Mouse (Mus musculus) lung, postnatal 0 days (tissue): ENCODE results near the gene Vrk3. TPM values are rescaled to one million over a fixed set of nuclear protein-coding genes. Genes with fewer than 3 reads are reported as not detected.

Experiments used
- ATAC-seq: fragments of 200-750 bp; cut with Nextera tagmentation; 2 replicates; pipeline ENCODE4 v1.8.0; 2017; ENCODE audit warnings: moderate library complexity
- DNase-seq: peaks from one replicate; pipeline ENCODE4 v3.0.0-alpha.2; 2016; ENCODE audit warnings: low spot score
- H3K27ac ChIP-seq: fragments of 300-500 bp; sonication (generic); 2 replicates; pipeline ENCODE4 v1.5.1; 2014; ENCODE audit warnings: antibody characterized with exemption, mild to moderate bottlenecking, low read length, mixed read lengths
- H3K27me3 ChIP-seq: fragments of 300-500 bp; sonication (generic); replicated peaks from 2 replicates; pipeline ENCODE4 v1.6.1; 2014; ENCODE audit warnings: low read length, mixed read lengths; ENCODE audit not compliant: insufficient read depth
- H3K36me3 ChIP-seq: fragments of 300-500 bp; sonication (generic); 2 replicates; pipeline ENCODE4 v1.6.1; 2014; ENCODE audit warnings: low read length, mixed read lengths; ENCODE audit not compliant: insufficient read depth
- H3K4me1 ChIP-seq: fragments of 300-500 bp; sonication (generic); 2 replicates; pipeline ENCODE4 v1.6.1; 2014; ENCODE audit warnings: antibody characterized with exemption, low read depth, low read length, mixed read lengths; ENCODE audit not compliant: insufficient read depth
- H3K4me2 ChIP-seq: fragments of 300-500 bp; sonication (generic); replicated peaks from 2 replicates; pipeline ENCODE4 v1.6.1; 2014; ENCODE audit warnings: low read depth, mild to moderate bottlenecking, low read length, moderate library complexity, mixed read lengths
- H3K4me3 ChIP-seq: fragments of 300-500 bp; sonication (generic); 2 replicates; pipeline ENCODE4 v1.5.1; 2014; ENCODE audit warnings: low read depth, low read length
- H3K9ac ChIP-seq: fragments of 300-500 bp; sonication (generic); replicated peaks from 2 replicates; pipeline ENCODE4 v1.6.1; 2014; ENCODE audit warnings: low read depth, mild to moderate bottlenecking
- H3K9me3 ChIP-seq: fragments of 300-500 bp; sonication (generic); 2 replicates; pipeline ENCODE4 v1.6.1; 2016; ENCODE audit warnings: low read length, mixed read lengths
- CTCF ChIP-seq: IDR thresholded peaks from 2 replicates; pipeline ENCODE4 v1.5.1; 2016; ENCODE audit warnings: antibody characterized with exemption, mild to moderate bottlenecking
- EP300 ChIP-seq: IDR thresholded peaks from 2 replicates; pipeline ENCODE4 v1.6.1; 2016; ENCODE audit warnings: antibody characterized with exemption, mild to moderate bottlenecking, control low read depth
- WGBS: fragments of 180-500 bp; shearing (Covaris S2); extraction: QIAGEN DNeasy Blood & Tissue Kit; methylation state at CpG from one replicate; pipeline ENCODE4 v1.1.7; 2014; 5-methylcytosine and 5-hydroxymethylcytosine counted together
- polyA plus RNA-seq: library from polyadenylated mRNA; unstranded; fragments of >200 nt; fragmentation: Nextera tagmentation; extraction: Ambion mirVana; gene quantifications from 2 replicates; pipeline ENCODE4 v1.2.1, GENCODE M21; 2015

The Vrk3 gene
- polyA plus RNA-seq, 1 experiment from 2014 or later: 48.3 TPM

DNA sequence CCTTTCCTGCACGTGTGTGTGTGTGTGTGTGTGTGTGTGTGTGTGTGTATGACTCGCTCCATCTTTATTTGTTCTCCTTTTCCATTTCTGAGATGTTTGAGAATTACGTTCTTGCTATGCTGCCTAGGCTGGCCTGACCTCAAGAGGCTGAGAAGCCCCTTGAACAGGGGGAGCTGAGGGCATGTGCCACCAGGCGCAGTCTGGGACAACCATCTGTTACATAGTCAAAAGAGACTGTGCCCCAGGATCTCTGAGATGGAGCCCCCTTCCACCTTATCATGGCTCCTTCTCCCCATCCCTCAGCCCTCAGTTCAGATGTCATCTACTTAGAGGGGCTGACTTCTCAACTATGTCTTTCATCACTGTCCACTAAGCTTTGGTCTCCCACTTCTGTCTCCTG lies 66.2 kb downstream of the Vrk3 start:
- DNase-seq (peak; percentile 3), ATAC-seq (no peak)
- H3K27ac ChIP-seq: no peak overlapping the region
- no peaks in the 10 kb centered on the region for H3K27me3 ChIP-seq
- no peaks in the 10 kb centered on the region; the same call in 1 of the 2 replicates for H3K36me3 ChIP-seq
- WGBS: 85% methylated on average over 4 of the region's 4 CpGs
- peaks cover 18% of the 10 kb centered on the region; the same call in 1 of the 2 replicates for H3K4me1 ChIP-seq
- H3K9me3 ChIP-seq: no peaks in the 10 kb centered on the region
- no peak overlapping the region for H3K9ac ChIP-seq
- TF ChIP-seq CTCF: no peak
- no peak for TF ChIP-seq EP300
- no peak overlapping the region for H3K4me3 ChIP-seq
- no peak overlapping the region for H3K4me2 ChIP-seq

DNA sequence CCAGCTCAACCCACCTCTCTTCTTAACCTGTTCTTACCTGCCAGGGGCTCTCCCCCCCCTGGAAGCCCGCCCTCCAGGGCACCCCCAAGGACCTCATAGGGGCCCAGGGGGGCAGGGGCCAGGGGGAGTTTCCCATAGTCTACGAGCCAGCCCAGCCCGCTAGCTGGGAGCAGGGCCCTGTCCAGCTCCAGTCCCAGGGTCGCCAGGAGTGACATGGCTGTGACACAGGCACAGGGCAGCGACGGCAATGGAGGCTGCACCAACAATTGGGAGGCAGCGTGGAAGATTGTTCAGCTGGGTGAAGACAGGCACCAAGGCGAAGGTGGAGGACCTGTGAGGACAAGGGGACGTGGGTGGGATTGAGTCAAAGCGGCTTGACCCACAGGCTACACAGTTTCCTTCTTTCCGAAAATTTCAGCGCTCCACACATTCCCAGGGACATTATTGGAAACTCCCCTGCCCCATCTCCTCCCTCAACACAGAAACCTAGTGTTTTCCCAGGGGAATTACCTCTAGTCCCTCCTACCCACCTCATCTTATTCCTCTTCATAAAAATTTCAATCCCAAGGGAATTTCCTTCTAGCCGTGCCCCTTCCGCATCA lies 66.8 kb downstream of the Vrk3 start:
- Histone ChIP-seq H3K27ac (peak overlapping the region; percentile 96), H3K4me3 (peak overlapping the region; percentile 90), H3K36me3 (no peaks in the 10 kb centered on the region; the same call in 1 of the 2 replicates), H3K9me3 (no peaks in the 10 kb centered on the region), H3K4me2 (peak overlapping the region; percentile 82), H3K9ac (no peak overlapping the region; the same call in 1 of the 2 replicates), H3K4me1 (peaks cover 18% of the 10 kb centered on the region; the same call in 1 of the 2 replicates), H3K27me3 (no peaks in the 10 kb centered on the region)
- no peak for DNase-seq
- TF ChIP-seq EP300: no peak
- no peak; the same call in 1 of the 2 replicates for TF ChIP-seq CTCF
- WGBS: 29% methylated on average over 13 of the region's 14 CpGs
- no peak for ATAC-seq

DNA sequence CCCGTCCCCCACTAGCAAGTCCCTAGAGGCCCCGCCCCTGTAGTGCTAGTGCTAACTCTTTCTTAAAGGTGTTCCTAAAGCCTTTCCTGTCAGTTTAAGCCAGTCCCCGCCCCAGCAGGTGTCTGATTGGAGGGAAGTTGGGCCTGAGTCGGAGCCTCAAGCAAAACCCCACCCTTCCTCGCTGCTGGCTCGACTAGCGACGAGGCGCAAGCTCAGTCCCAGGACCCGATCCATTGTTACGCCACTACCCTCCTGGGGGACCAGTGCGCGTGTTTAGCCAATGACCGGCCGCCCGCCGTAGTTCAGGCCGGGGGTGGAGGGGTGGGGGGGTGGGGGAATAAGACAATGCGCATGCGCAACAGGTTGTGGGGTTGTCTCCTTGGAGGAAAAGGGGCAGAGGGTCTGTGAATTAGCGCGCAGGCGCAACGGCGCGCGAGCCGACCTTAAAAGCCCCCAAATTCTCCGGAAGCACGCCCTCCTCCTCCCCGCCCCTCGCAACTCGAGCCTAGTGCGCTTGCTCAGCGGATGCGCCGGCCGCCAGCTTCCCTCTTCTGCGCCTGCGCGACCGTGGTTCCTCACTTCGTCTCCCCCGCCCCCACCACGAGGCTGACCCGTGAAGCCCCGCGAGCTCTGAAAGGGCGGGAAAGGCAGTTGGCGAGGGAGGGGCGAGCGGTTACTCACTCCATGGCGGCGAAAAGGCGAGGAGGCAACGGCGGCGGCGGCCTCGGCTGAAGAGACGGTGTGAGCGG lies 67.7 kb downstream of the Vrk3 start, which contains the start of the genes Nup62 and Il4i1:
Nup62 (plus strand) TSS at position 368 of the 749 bp plus-strand sequence.
Il4i1 (plus strand) TSS at position 667 of the 749 bp plus-strand sequence.
- H3K27me3 ChIP-seq: no peaks in the 10 kb centered on the region
- peak within 1 kb of the TSS; percentile 82 for H3K4me2 ChIP-seq
- DNase-seq (peak; percentile 99), ATAC-seq (peak; percentile 95)
- under 1% methylated on average over 53 of the region's 62 CpGs for WGBS
- H3K9ac ChIP-seq: peak within 1 kb of the TSS; percentile 82
- TF ChIP-seq EP300 (no peak), CTCF (no peak)
- no peaks in the 10 kb centered on the region; the same call in 1 of the 2 replicates for H3K36me3 ChIP-seq
- peaks cover 18% of the 10 kb centered on the region; the same call in 1 of the 2 replicates for H3K4me1 ChIP-seq
- H3K9me3 ChIP-seq: no peaks in the 10 kb centered on the region
- H3K27ac ChIP-seq: peak within 1 kb of the TSS; percentile 96
- peak within 1 kb of the TSS; percentile 90 for H3K4me3 ChIP-seq

DNA sequence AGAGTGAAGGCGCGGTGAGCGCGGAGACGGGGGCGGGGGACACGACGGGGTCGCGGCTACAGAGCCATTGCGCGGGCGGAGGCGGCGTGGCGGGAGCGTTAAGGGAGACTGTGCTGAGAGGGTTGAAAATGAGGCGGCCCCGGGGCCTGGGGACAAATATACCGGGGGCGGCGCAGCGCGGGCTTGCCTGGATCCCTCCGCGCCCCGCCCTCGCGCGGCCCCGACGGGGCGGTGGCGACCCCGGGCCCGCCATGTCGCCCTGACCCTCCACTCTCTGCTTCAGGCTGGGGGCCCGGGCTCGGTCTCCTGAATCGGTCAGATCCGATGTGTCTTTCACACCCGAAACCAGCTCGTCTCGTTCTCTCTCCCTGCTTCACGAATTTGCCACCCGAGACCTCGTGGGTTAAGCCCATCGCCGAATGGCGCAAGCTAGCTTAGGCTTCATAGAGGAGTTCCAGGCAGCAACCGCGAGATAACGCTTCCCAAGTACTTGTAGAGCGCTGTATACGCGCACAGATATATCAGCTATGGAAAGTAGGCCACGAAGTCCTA lies 68.3 kb downstream of the Vrk3 start, which contains the start of gene Atf5:
Atf5 (minus strand) TSS at position 189 of the 552 bp plus-strand sequence.
- WGBS: 2% methylated on average over 32 of the region's 57 CpGs
- Histone ChIP-seq H3K4me1 (peaks cover 18% of the 10 kb centered on the region; the same call in 1 of the 2 replicates), H3K36me3 (no peaks in the 10 kb centered on the region; the same call in 1 of the 2 replicates), H3K9ac (peak within 1 kb of the TSS; percentile 82), H3K4me2 (peak within 1 kb of the TSS; percentile 82), H3K9me3 (no peaks in the 10 kb centered on the region), H3K27ac (peak within 1 kb of the TSS; percentile 96), H3K27me3 (no peaks in the 10 kb centered on the region), H3K4me3 (peak within 1 kb of the TSS; percentile 90)
- ATAC-seq: peak; percentile 18
- no peak for TF ChIP-seq EP300
- TF ChIP-seq CTCF: no peak
- DNase-seq: peak; percentile 67

DNA sequence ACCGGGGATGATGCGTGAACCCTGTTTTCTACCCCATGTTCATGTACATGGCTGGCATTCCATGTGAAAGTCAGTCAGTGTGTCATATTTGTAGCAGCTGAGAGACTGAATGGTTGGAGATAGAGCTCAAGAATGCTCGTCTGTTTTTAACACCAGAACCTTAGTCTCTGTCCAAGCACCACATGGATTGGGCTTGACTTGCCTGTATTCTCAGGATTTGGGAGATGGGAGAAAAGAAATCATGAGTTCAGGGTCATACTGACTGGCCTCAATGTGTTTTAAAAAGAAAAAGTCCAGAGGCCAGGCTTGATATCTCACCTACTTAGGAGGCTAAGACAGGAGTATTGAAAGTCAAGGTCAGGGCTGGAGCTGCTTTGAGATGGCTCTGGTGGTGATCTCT lies 69.2 kb downstream of the Vrk3 start:
- peak overlapping the region; percentile 90 for H3K4me3 ChIP-seq
- DNase-seq: peak; percentile 4
- H3K36me3 ChIP-seq: no peaks in the 10 kb centered on the region
- WGBS: 15% methylated on average over 3 of the region's 3 CpGs
- peak overlapping the region; percentile 82 for H3K9ac ChIP-seq
- H3K27me3 ChIP-seq: no peaks in the 10 kb centered on the region
- no peak for TF ChIP-seq CTCF
- no peak for TF ChIP-seq EP300
- peak overlapping the region; percentile 96; the same call in 1 of the 2 replicates for H3K27ac ChIP-seq
- H3K9me3 ChIP-seq: no peaks in the 10 kb centered on the region
- peak overlapping the region; percentile 82 for H3K4me2 ChIP-seq
- ATAC-seq: no peak
- H3K4me1 ChIP-seq: peaks cover 18% of the 10 kb centered on the region; the same call in 1 of the 2 replicates

DNA sequence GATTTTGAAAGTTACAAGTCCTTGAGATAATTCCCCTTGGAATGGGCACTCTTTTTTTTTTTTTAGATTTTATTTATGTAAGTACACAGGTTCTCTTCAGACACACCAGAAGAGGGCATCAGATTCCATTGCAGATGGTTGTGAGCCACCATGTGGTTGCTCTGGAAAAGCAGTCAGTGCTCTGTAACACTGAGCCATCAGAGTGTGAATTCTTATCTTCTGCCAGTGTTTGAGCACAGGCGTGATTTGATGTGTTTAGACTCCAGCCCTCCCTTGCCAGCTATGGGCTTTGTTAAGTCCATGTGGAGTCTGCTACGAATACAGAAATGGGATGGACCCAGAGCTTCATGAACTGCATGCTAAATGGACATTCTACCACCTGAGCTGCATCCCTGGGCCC lies 70.0 kb downstream of the Vrk3 start:
- ATAC-seq (no peak), DNase-seq (peak; percentile 59)
- H3K4me1 ChIP-seq: peaks cover 18% of the 10 kb centered on the region; the same call in 1 of the 2 replicates
- TF ChIP-seq EP300 (no peak), CTCF (peak; percentile 62)
- 24% methylated on average over 2 of the region's 2 CpGs for WGBS
- no peak overlapping the region for H3K9ac ChIP-seq
- no peaks in the 10 kb centered on the region for H3K36me3 ChIP-seq
- H3K4me2 ChIP-seq: peak overlapping the region; percentile 82; the same call in 1 of the 2 replicates
- H3K9me3 ChIP-seq: no peaks in the 10 kb centered on the region
- no peak overlapping the region for H3K27ac ChIP-seq
- H3K27me3 ChIP-seq: no peaks in the 10 kb centered on the region
- no peak overlapping the region for H3K4me3 ChIP-seq
